In the genomic region with DNA sequence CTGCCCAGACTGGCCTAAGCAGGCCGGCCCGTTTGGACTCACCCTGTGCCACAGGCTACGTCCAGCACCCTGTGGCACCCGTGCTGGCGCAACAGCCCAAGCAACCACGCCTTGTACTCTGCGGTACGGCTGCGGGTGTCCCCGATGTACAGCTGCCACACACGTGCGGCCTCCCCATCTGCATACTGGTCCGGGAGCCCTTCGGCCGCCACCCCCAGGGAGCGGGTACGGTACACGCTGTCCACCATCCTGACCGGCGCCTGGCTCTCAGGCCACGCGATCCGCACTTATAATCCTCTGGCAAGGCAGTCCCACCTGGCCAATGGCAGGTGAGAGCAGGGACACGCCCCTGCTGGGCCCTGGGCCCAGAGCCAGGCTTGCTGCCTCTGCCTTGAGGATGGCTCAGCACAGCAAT, we compare ENCODE assay signal across 8 mouse cellular contexts. TPM values are rescaled to one million over a fixed set of nuclear protein-coding genes. Genes with fewer than 3 reads are reported as not detected.
DNase-seq lines count a peak whose midpoint lies in the region; ATAC-seq and TF ChIP-seq lines count a peak whose summit lies in the region.

A gene (minus strand): TSS at position 265 of the 415 bp plus-strand sequence.

- no peaks in the 10 kb centered on the region for H3K4me1 ChIP-seq in forebrain, embryonic 11.5 days (replicated peaks; ENCODE audit: control insufficient read depth, insufficient read depth, low read length)
- H3K4me1 ChIP-seq in forebrain, embryonic 16.5 days (replicated peaks; ENCODE audit: control insufficient read depth, insufficient read depth, low read length), result no peaks in the 10 kb centered on the region; the same call in 1 of the 2 replicates
- H3K4me1 ChIP-seq in intestine, embryonic 16.5 days (ENCODE audit: control insufficient read depth, insufficient read depth, low read length), result peaks cover 8% of the 10 kb centered on the region
- peaks cover 18% of the 10 kb centered on the region; the same call in 1 of the 2 replicates for H3K4me1 ChIP-seq in liver, embryonic 15.5 days (replicated peaks)
- H3K4me1 ChIP-seq in stomach, embryonic 16.5 days (ENCODE audit: control insufficient read depth, insufficient read depth, low read length), result no peaks in the 10 kb centered on the region
- no peaks in the 10 kb centered on the region for H3K4me1 ChIP-seq in thymus, adult 2 months (replicated peaks; ENCODE audit: control insufficient read depth, insufficient read depth, low read length)

- no peak within 1 kb of the TSS for H3K4me3 ChIP-seq in forebrain, embryonic 11.5 days (ENCODE audit: low read depth, low read length)
- H3K4me3 ChIP-seq in forebrain, embryonic 16.5 days (replicated peaks; ENCODE audit: low read length), result no peak within 1 kb of the TSS
- H3K4me3 ChIP-seq in intestine, embryonic 16.5 days (ENCODE audit: low read length), result peak within 1 kb of the TSS; percentile 42
- peak within 1 kb of the TSS; percentile 49 for H3K4me3 ChIP-seq in liver, embryonic 15.5 days (replicated peaks)
- peak within 1 kb of the TSS; percentile 29 for H3K4me3 ChIP-seq in stomach, embryonic 16.5 days (replicated peaks; ENCODE audit: low read length)
- H3K4me3 ChIP-seq in thymus, adult 2 months (ENCODE audit: control insufficient read depth, insufficient read depth, low read length), result no peak within 1 kb of the TSS

- peaks cover 6% of the 10 kb centered on the region for H3K27me3 ChIP-seq in forebrain, embryonic 11.5 days (ENCODE audit: control insufficient read depth, insufficient read depth, low read length)
- 0 out of 2 replicates have a peak, but pooled peaks cover 3% of the 10 kb centered on the region for H3K27me3 ChIP-seq in forebrain, embryonic 16.5 days (replicated peaks; ENCODE audit: control insufficient read depth, insufficient read depth, low read length)
- 0 out of 2 replicates have a peak, but pooled peaks cover 5% of the 10 kb centered on the region for H3K27me3 ChIP-seq in intestine, embryonic 16.5 days (replicated peaks; ENCODE audit: control insufficient read depth, insufficient read depth, low read length)
- peaks cover 11% of the 10 kb centered on the region for H3K27me3 ChIP-seq in liver, embryonic 15.5 days
- H3K27me3 ChIP-seq in stomach, embryonic 16.5 days (ENCODE audit: control insufficient read depth, insufficient read depth, low read length), result no peaks in the 10 kb centered on the region
- no peaks in the 10 kb centered on the region for H3K27me3 ChIP-seq in thymus, adult 2 months (ENCODE audit: control insufficient read depth, insufficient read depth, low read length)

- 16% methylated on average over 24 of the region's 24 CpGs for WGBS in forebrain, embryonic 11.5 days
- WGBS in forebrain, embryonic 16.5 days, result 15% methylated on average over 24 of the region's 24 CpGs
- 14% methylated on average over 24 of the region's 24 CpGs for WGBS in intestine, embryonic 16.5 days
- WGBS in liver, embryonic 15.5 days (ENCODE audit: insufficient replicate concordance), result 30% methylated on average over 24 of the region's 24 CpGs
- WGBS in stomach, embryonic 16.5 days, result 10% methylated on average over 24 of the region's 24 CpGs
- WGBS in thymus, adult 2 months, result 65% methylated on average over 24 of the region's 24 CpGs

- no peak within 1 kb of the TSS for H3K27ac ChIP-seq in forebrain, embryonic 11.5 days (ENCODE audit: low read depth, low read length)
- no peak within 1 kb of the TSS for H3K27ac ChIP-seq in forebrain, embryonic 16.5 days (ENCODE audit: low read length)
- H3K27ac ChIP-seq in intestine, embryonic 16.5 days (ENCODE audit: low read length), result no peak within 1 kb of the TSS
- H3K27ac ChIP-seq in liver, embryonic 15.5 days (replicated peaks), result peak within 1 kb of the TSS; percentile 41; the same call in 1 of the 2 replicates
- H3K27ac ChIP-seq in stomach, embryonic 16.5 days (ENCODE audit: low read length), result no peak within 1 kb of the TSS
- H3K27ac ChIP-seq in thymus, adult 2 months (ENCODE audit: control insufficient read depth, insufficient read depth, low read length), result no peak within 1 kb of the TSS

- no peaks in the 10 kb centered on the region for H3K36me3 ChIP-seq in forebrain, embryonic 11.5 days (ENCODE audit: control insufficient read depth, insufficient read depth, low read length)
- no peaks in the 10 kb centered on the region for H3K36me3 ChIP-seq in forebrain, embryonic 16.5 days (ENCODE audit: control insufficient read depth, insufficient read depth)
- H3K36me3 ChIP-seq in intestine, embryonic 16.5 days (ENCODE audit: control insufficient read depth, insufficient read depth, low read length), result peaks cover under 1% of the 10 kb centered on the region; the same call in 1 of the 2 replicates
- H3K36me3 ChIP-seq in liver, embryonic 15.5 days (replicated peaks), result peaks cover 20% of the 10 kb centered on the region
- no peaks in the 10 kb centered on the region; the same call in 1 of the 2 replicates for H3K36me3 ChIP-seq in stomach, embryonic 16.5 days (ENCODE audit: control insufficient read depth, insufficient read depth, low read length)
- H3K36me3 ChIP-seq in thymus, adult 2 months (ENCODE audit: control insufficient read depth, insufficient read depth, low read length), result no peaks in the 10 kb centered on the region

- H3K9ac ChIP-seq in forebrain, embryonic 11.5 days (ENCODE audit: low read length), result no peak within 1 kb of the TSS
- H3K9ac ChIP-seq in forebrain, embryonic 16.5 days (replicated peaks; ENCODE audit: low read depth, low read length), result no peak within 1 kb of the TSS; the same call in 1 of the 2 replicates
- H3K9ac ChIP-seq in intestine, embryonic 16.5 days (ENCODE audit: low read depth, low read length), result peak within 1 kb of the TSS; percentile 60
- peak within 1 kb of the TSS; percentile 30; the same call in 1 of the 2 replicates for H3K9ac ChIP-seq in liver, embryonic 15.5 days
- peak within 1 kb of the TSS; percentile 20 for H3K9ac ChIP-seq in stomach, embryonic 16.5 days (ENCODE audit: low read length)

- no peak for TF ChIP-seq POLR2A in thymus, adult 2 months (IDR thresholded peaks at IDR 0.05; ENCODE audit: control insufficient read depth, extremely low read depth, insufficient read depth, low read length, poor library complexity)

- no peak for DNase-seq in forebrain, embryonic 11.5 days (ENCODE audit: low spot score)
- DNase-seq in cerebellum, adult 9-10 months, result peak; percentile 92
- no peak for DNase-seq in thymus, adult 2 months

- H3K4me2 ChIP-seq in forebrain, embryonic 11.5 days (ENCODE audit: low read depth, low read length, severe bottlenecking), result no peak within 1 kb of the TSS
- H3K4me2 ChIP-seq in forebrain, embryonic 16.5 days (ENCODE audit: low read length), result no peak within 1 kb of the TSS
- H3K4me2 ChIP-seq in intestine, embryonic 16.5 days (ENCODE audit: low read depth, low read length), result peak within 1 kb of the TSS; percentile 63
- peak within 1 kb of the TSS; percentile 44 for H3K4me2 ChIP-seq in liver, embryonic 15.5 days
- peak within 1 kb of the TSS; percentile 52 for H3K4me2 ChIP-seq in stomach, embryonic 16.5 days (ENCODE audit: low read depth, low read length)

- ATAC-seq in forebrain, embryonic 11.5 days (replicated peaks; ENCODE audit: low FRiP score), result 0 out of 2 replicates have a peak, but pooled peaks have one; percentile 33
- no peak for ATAC-seq in forebrain, embryonic 16.5 days
- peak; percentile 86 for ATAC-seq in intestine, embryonic 16.5 days
- ATAC-seq in liver, embryonic 15.5 days (ENCODE audit: insufficient read depth), result peak; percentile 71
- peak; percentile 77 for ATAC-seq in stomach, embryonic 16.5 days (ENCODE audit: insufficient read depth, low FRiP score)
- no peak; the same call in 1 of the 2 replicates for ATAC-seq in monocyte, adult 5-6 weeks (replicated peaks; ENCODE audit: insufficient number of reproducible peaks, low FRiP score, low TSS enrichment, poor library complexity, severe bottlenecking)

- no peak for TF ChIP-seq CTCF in thymus, adult 2 months (IDR thresholded peaks at IDR 0.05; ENCODE audit: borderline replicate concordance, control insufficient read depth, extremely low read depth, insufficient read depth, low read length, poor library complexity)

- no peaks in the 10 kb centered on the region for H3K9me3 ChIP-seq in forebrain, embryonic 11.5 days (ENCODE audit: control insufficient read depth, low read length)
- H3K9me3 ChIP-seq in forebrain, embryonic 16.5 days (ENCODE audit: control insufficient read depth, low read length), result no peaks in the 10 kb centered on the region
- no peaks in the 10 kb centered on the region for H3K9me3 ChIP-seq in intestine, embryonic 16.5 days (ENCODE audit: control insufficient read depth, low read length)
- no peaks in the 10 kb centered on the region for H3K9me3 ChIP-seq in liver, embryonic 15.5 days (replicated peaks)
- H3K9me3 ChIP-seq in stomach, embryonic 16.5 days (replicated peaks; ENCODE audit: control insufficient read depth, low read length), result no peaks in the 10 kb centered on the region

RNA-seq across cellular contexts. Expression of the gene that starts here (rescaled TPM):
- polyA plus RNA-seq in forebrain, embryonic 11.5 days (2014; fragmentation: Nextera tagmentation; extraction: Ambion mirVana), result 0.36 and 0.80 TPM in 2 replicates
- 0.93 and 1.1 TPM in 2 replicates for polyA plus RNA-seq in forebrain, embryonic 16.5 days (2015; fragmentation: Nextera tagmentation; extraction: Ambion mirVana)
- 8.2 and 10.0 TPM in 2 replicates for polyA plus RNA-seq in intestine, embryonic 16.5 days (2015; fragmentation: Nextera tagmentation; extraction: Ambion mirVana)
- polyA plus RNA-seq in liver, embryonic 15.5 days (2015; fragmentation: Nextera tagmentation; extraction: Ambion mirVana), result 59.8 and 101 TPM in 2 replicates
- polyA plus RNA-seq in stomach, embryonic 16.5 days (2015; fragmentation: Nextera tagmentation; extraction: Ambion mirVana), result 17.1 and 21.8 TPM in 2 replicates
- 4.4 and 10.6 TPM in 2 replicates for polyA plus RNA-seq in thymus, adult 2 months (2012; rRNA removed)
- total RNA-seq in monocyte, adult 5-6 weeks (2017), result 2.2 to 3.4 TPM (median 3.1 TPM) in 3 replicates

Comparison
In these comparisons a context has a peak if more than half of its experiments do, and no peak if none do; other contexts are left out.
1. Peak in ATAC-seq in forebrain, embryonic 11.5 days; RNA of the gene not detected or under 1 TPM.
2. ATAC-seq: peak in intestine, embryonic 16.5 days (single experiment), liver, embryonic 15.5 days (single experiment) and stomach, embryonic 16.5 days (single experiment); none in forebrain, embryonic 16.5 days (single experiment) and monocyte, adult 5-6 weeks (single experiment).
3. H3K4me2 ChIP-seq: peak in intestine, embryonic 16.5 days (single experiment), liver, embryonic 15.5 days (single experiment) and stomach, embryonic 16.5 days (single experiment); none in forebrain, embryonic 11.5 days (single experiment) and forebrain, embryonic 16.5 days (single experiment).
4. H3K4me3 ChIP-seq: peak in intestine, embryonic 16.5 days (single experiment), liver, embryonic 15.5 days (single experiment) and stomach, embryonic 16.5 days (single experiment); none in forebrain, embryonic 11.5 days (single experiment), forebrain, embryonic 16.5 days (single experiment) and thymus, adult 2 months (single experiment).
5. H3K9ac ChIP-seq: peak in intestine, embryonic 16.5 days (single experiment), liver, embryonic 15.5 days (single experiment) and stomach, embryonic 16.5 days (single experiment); none in forebrain, embryonic 11.5 days (single experiment) and forebrain, embryonic 16.5 days (single experiment).